Mouse (Mus musculus): ENCODE data around the gene Usp25. TPM values are rescaled to one million over a fixed set of nuclear protein-coding genes. Genes with fewer than 3 reads are reported as not detected.

The Usp25 gene
- polyA plus RNA-seq, 1 experiment = 42.1 TPM

DNA sequence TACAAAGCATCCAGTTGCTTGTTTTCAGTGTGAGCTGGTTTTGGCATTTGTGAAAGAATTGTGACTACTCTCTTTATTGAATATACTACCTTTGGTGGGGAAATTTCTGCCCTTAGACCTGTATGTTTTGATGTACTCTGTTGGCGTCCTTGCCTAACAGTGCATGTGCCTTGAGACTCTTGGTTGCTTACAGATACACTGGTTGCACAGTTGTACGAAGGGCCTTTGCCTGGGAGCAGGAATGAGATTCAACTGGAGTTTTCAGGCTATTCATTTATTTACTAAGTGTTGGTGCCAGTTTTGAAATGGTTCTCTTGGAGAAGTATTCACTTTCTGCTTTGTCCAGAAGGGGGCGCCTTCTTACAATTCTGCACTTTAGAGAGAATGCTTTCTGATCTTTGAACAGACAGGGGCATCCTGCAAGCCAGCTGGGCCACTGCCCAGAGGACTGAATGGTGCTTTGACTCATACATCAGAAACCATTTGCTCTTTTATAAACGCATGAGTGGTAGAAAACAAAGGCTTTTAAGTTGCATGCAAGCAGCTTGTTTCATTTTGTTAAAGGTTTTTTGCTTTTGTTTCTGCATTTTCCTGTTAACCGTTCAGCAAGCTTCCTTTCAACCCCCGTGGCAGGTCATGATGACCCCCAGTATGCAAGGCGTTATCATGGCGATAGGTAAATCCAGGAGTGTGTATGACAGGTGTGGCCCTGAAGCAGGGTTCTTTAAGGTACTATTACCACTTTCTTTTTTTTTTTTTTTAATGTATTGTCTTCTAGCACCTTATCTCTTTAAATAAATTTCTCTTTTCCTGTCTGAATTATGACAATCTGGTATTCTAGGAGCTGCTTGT is 85.7 kb downstream of the Usp25 start:
- TF ChIP-seq CTCF (IDR thresholded peaks at IDR 0.05; ENCODE audit: control insufficient read depth, insufficient read depth, insufficient replicate concordance, low read depth, low read length) = no peak
- TF ChIP-seq POLR2A (IDR thresholded peaks at IDR 0.05; ENCODE audit: control insufficient read depth, low read depth, low read length) = no peak
- Histone ChIP-seq H3K36me3 (ENCODE audit: control insufficient read depth, insufficient read depth, low read length) (no peaks in the 10 kb centered on the region), H3K27ac (ENCODE audit: control insufficient read depth, insufficient read depth, low read depth, low read length) (no peak overlapping the region), H3K4me3 (ENCODE audit: control insufficient read depth, low read depth, low read length) (no peak overlapping the region), H3K4me1 (ENCODE audit: control insufficient read depth, insufficient read depth, low read length) (no peaks in the 10 kb centered on the region), H3K27me3 (ENCODE audit: control insufficient read depth, insufficient read depth, low read length) (no peaks in the 10 kb centered on the region)

DNA sequence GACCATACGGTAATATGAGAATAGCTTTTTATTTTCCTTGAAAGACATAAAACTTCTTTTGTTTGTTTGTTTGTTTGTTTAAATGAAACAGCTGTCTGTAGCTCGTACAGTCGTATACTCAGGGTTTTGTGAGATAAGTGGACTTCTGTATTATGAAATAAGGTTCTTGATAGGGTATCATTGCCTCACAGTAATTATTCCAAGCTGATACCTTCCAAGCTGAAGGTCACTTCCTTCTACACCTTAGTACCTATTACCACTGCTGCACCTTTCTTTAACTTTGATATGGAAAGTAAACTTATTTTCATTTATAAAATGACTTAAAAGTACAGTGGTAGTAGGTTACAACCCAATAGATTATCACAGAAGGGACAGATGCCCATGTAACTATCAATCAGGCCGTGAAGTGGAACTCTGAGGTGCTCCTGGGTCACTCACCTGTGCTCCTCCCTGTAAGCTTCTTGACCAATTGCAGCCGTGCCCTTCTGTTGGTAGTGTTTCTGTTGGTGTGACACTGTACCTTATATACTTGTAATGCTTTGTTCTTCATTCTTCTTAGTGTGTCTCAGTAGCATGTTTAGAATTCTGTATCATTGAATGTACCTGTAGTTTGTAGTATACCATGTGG is 90.2 kb downstream of the Usp25 start:
- TF ChIP-seq CTCF (IDR thresholded peaks at IDR 0.05; ENCODE audit: control insufficient read depth, insufficient read depth, insufficient replicate concordance, low read depth, low read length) = no peak
- no peak for TF ChIP-seq POLR2A (IDR thresholded peaks at IDR 0.05; ENCODE audit: control insufficient read depth, low read depth, low read length)
- no peaks in the 10 kb centered on the region for H3K4me1 ChIP-seq (ENCODE audit: control insufficient read depth, insufficient read depth, low read length)
- H3K27me3 ChIP-seq (ENCODE audit: control insufficient read depth, insufficient read depth, low read length) = no peaks in the 10 kb centered on the region
- no peak overlapping the region for H3K27ac ChIP-seq (ENCODE audit: control insufficient read depth, insufficient read depth, low read depth, low read length)
- no peak overlapping the region for H3K4me3 ChIP-seq (ENCODE audit: control insufficient read depth, low read depth, low read length)
- H3K36me3 ChIP-seq (ENCODE audit: control insufficient read depth, insufficient read depth, low read length) = no peaks in the 10 kb centered on the region

DNA sequence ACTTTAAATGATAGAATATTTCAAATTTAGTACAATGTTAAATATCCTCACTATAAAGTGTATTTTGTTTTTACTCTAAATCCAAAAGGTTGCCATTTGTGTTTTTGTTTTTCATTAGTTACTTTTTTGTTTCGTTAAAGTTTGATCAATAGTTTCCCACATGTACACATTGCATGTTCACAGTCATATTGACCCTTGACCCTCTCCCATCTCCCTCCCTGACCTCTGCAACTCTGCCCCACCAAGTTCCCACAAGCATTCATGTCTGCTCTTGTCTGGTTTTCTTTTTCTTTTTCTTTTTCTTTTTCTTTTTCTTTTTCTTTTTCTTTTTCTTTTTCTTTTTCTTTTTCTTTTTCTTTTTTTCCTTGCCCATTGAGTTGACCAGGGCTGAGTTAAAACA is 97.8 kb downstream of the Usp25 start:
- no peaks in the 10 kb centered on the region for H3K4me1 ChIP-seq (ENCODE audit: control insufficient read depth, insufficient read depth, low read length)
- H3K4me3 ChIP-seq (ENCODE audit: control insufficient read depth, low read depth, low read length) = no peak overlapping the region
- TF ChIP-seq POLR2A (IDR thresholded peaks at IDR 0.05; ENCODE audit: control insufficient read depth, low read depth, low read length) (no peak), CTCF (IDR thresholded peaks at IDR 0.05; ENCODE audit: control insufficient read depth, insufficient read depth, insufficient replicate concordance, low read depth, low read length) (no peak)
- no peak overlapping the region for H3K27ac ChIP-seq (ENCODE audit: control insufficient read depth, insufficient read depth, low read depth, low read length)
- H3K36me3 ChIP-seq (ENCODE audit: control insufficient read depth, insufficient read depth, low read length) = no peaks in the 10 kb centered on the region
- no peaks in the 10 kb centered on the region for H3K27me3 ChIP-seq (ENCODE audit: control insufficient read depth, insufficient read depth, low read length)

DNA sequence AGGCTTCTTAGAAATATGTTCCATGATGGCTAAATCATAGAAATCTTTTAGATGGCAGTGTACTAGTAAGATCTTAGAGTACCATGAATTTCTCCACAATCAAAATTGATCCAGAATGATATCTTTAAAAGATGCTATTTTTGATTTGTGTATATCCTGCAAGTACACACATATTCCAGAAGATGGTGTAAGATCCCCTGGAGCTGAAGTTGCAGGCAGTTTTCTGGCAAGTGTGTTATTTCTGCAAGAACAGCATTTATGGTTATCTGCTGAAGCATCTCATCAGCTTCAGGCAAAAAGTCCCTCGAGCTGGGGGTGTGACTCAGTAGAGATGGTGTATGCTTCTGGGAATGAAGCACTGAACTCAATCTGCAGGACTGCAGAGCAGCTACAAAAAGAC is 112.4 kb downstream of the Usp25 start:
- TF ChIP-seq POLR2A (IDR thresholded peaks at IDR 0.05; ENCODE audit: control insufficient read depth, low read depth, low read length) (no peak), CTCF (IDR thresholded peaks at IDR 0.05; ENCODE audit: control insufficient read depth, insufficient read depth, insufficient replicate concordance, low read depth, low read length) (no peak)
- H3K27me3 ChIP-seq (ENCODE audit: control insufficient read depth, insufficient read depth, low read length) = no peaks in the 10 kb centered on the region
- no peaks in the 10 kb centered on the region for H3K36me3 ChIP-seq (ENCODE audit: control insufficient read depth, insufficient read depth, low read length)

DNA sequence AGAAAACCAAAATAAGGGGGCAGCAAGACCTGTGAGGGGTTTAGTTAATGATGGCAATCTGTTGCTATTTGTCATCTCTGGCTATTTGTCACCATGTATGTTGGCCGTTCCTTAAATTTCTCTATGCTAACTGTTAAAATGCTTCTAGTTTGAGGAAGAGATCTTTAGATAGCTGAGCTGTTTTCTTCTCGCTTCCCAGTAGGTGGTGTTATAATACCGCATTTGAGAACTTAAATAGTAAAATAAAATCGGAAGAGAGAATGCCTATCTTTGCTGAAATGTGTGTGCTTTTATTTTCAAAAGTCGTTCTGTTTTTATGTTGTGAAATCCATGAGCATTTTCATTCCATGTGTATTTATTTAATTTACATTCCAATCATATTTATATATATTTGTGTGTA is 115.2 kb downstream of the Usp25 start:
- TF ChIP-seq CTCF (IDR thresholded peaks at IDR 0.05; ENCODE audit: control insufficient read depth, insufficient read depth, insufficient replicate concordance, low read depth, low read length) (no peak), POLR2A (IDR thresholded peaks at IDR 0.05; ENCODE audit: control insufficient read depth, low read depth, low read length) (no peak)
- no peaks in the 10 kb centered on the region for H3K27me3 ChIP-seq (ENCODE audit: control insufficient read depth, insufficient read depth, low read length)
- H3K27ac ChIP-seq (ENCODE audit: control insufficient read depth, insufficient read depth, low read depth, low read length) = no peak overlapping the region
- no peaks in the 10 kb centered on the region for H3K36me3 ChIP-seq (ENCODE audit: control insufficient read depth, insufficient read depth, low read length)
- no peak overlapping the region for H3K4me3 ChIP-seq (ENCODE audit: control insufficient read depth, low read depth, low read length)
- H3K4me1 ChIP-seq (ENCODE audit: control insufficient read depth, insufficient read depth, low read length) = no peaks in the 10 kb centered on the region

More for the DNA sequence above, 112.4 kb downstream of the Usp25 start:
- H3K27ac ChIP-seq (ENCODE audit: control insufficient read depth, insufficient read depth, low read depth, low read length) = no peak overlapping the region
- H3K4me3 ChIP-seq (ENCODE audit: control insufficient read depth, low read depth, low read length) = no peak overlapping the region
- H3K4me1 ChIP-seq (ENCODE audit: control insufficient read depth, insufficient read depth, low read length) = no peaks in the 10 kb centered on the region

DNA sequence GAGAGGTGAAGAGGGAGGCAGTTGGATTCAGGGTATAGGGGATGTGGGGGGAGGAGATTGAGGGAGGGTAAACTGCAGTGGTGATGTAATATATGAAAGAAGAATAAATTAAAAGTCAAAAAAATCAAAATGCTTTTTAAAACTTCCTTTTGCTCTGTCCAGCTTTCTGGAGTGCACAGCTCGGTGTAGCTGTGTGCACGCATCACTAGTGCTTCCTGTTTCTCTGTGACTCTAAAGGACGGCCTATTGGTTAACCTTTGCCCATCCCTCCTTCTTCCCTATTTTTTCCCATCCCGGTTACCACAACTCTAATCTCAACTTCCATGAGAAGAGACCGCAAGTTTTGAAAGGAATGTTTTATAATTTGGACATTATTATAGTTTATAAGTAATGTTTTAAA is 119.5 kb downstream of the Usp25 start:
- Histone ChIP-seq H3K4me3 (ENCODE audit: control insufficient read depth, low read depth, low read length) (no peak overlapping the region), H3K27ac (ENCODE audit: control insufficient read depth, insufficient read depth, low read depth, low read length) (no peak overlapping the region), H3K27me3 (ENCODE audit: control insufficient read depth, insufficient read depth, low read length) (no peaks in the 10 kb centered on the region), H3K4me1 (ENCODE audit: control insufficient read depth, insufficient read depth, low read length) (no peaks in the 10 kb centered on the region), H3K36me3 (ENCODE audit: control insufficient read depth, insufficient read depth, low read length) (no peaks in the 10 kb centered on the region)
- TF ChIP-seq POLR2A (IDR thresholded peaks at IDR 0.05; ENCODE audit: control insufficient read depth, low read depth, low read length) (no peak), CTCF (IDR thresholded peaks at IDR 0.05; ENCODE audit: control insufficient read depth, insufficient read depth, insufficient replicate concordance, low read depth, low read length) (no peak)

DNA sequence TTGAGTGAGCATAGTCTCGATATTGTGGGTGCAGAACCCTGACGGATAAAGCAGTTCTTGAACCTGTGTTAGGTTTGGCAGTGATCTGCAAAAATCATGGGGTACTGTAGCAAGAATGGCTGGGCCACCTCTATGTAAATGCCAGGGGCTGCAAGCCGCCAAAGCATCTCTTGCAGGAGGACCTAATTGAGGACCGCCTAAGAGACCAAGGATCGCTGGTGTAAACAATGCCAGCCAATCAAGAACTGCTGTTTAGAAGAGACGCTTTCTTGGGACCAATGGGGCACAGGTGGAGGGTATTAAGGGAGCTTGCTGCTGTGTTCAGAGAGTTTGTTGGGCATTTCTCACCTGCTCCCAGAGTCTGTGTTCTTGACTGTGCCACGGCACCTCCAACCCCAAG is 127.1 kb downstream of the Usp25 start:
- TF ChIP-seq POLR2A (IDR thresholded peaks at IDR 0.05; ENCODE audit: control insufficient read depth, low read depth, low read length) (no peak), CTCF (IDR thresholded peaks at IDR 0.05; ENCODE audit: control insufficient read depth, insufficient read depth, insufficient replicate concordance, low read depth, low read length) (no peak)
- no peak overlapping the region for H3K4me3 ChIP-seq (ENCODE audit: control insufficient read depth, low read depth, low read length)
- no peaks in the 10 kb centered on the region for H3K36me3 ChIP-seq (ENCODE audit: control insufficient read depth, insufficient read depth, low read length)
- H3K4me1 ChIP-seq (ENCODE audit: control insufficient read depth, insufficient read depth, low read length) = no peaks in the 10 kb centered on the region
- H3K27ac ChIP-seq (ENCODE audit: control insufficient read depth, insufficient read depth, low read depth, low read length) = no peak overlapping the region
- no peaks in the 10 kb centered on the region for H3K27me3 ChIP-seq (ENCODE audit: control insufficient read depth, insufficient read depth, low read length)
